Mouse (Mus musculus): ENCODE measurements at regions not wholly inside any gene's neighbourhood (a gene's known extent, or its start where the extent isn't known, plus 50 kb on each side); places are given as distances from the start of the nearest gene placed in this dataset.

DNA sequence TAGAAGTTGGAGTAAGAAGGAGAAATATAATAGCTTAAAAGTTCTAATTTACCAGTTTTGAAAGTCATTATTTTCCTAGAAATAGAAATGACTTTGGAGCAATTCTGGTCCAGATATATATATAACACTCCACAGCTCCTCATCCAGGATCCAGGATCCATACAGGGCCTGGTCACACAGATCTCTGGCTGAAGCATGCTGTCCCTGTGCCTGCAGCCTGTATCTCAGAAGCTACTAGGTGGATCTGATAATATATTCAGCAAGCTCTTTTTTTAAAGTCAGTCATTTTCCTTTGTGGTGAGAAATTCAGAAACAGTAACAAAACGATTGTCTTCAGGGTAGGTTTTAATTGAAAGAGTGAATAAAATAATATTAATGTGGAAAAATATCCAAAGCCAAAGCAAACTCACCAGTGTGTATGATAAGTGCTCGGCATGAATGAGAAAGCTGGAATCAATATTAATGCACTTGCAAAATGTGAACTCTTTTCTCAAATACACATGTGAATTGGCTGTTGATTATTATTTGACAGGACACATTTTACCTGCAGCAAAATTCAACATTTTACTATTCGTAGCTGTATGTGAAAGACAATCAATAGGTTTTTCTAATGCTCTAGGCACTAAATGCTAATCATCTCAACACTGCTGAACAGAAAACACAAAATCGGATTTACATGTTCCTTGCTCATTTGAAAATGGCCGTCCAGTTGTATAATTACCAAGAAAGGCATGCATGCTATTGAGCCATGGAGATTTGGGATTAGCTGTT lies 288.1 kb upstream of the Cxadr start:
- DNase-seq: no peak

DNA sequence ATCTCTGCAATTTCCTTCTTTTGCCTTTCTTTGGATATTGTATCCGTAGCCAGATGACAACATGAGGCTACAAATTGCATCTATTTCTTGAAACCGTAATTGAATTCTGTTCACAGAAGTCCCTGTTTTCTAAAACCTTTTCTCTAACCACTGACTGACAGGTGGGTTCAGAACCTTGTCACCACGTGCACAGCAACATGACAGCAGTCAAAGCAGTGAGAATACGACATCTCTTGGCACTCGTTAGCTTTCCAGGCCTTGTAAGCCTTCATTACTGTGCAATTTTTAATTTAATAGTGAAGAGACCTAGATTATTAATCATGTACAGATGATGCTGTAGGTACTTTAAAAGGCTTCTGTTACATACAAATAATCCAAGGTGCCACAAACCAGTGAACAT lies 297.3 kb upstream of the Cxadr start:
- no peak for DNase-seq

DNA sequence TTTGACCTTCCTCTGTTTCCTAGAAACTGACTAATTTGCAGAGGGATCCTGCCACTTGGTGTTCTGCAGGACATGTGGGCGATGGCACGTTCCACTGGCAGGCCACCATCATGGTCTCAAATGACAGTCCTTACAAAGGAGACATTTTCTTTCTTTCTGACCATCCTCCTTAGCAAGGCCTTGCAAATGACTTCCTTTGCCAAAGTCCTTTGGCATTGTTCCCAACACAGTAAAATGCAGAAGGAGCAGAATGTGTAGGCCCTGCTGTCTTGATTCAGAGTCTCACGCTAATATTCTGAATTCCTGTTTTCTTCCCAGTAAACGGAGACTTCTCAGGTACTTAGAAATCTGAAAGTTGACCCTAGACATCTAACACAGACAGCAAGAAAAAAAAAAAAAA lies 308.3 kb upstream of the Cxadr start:
- DNase-seq: no peak

- DNase-seq: no peak
Observed at GRCm38 (mm10) chr16:77989791-77990325, 311.4 kb upstream of the Cxadr start.

GRCm38 (mm10) chr16:77989139-77989538 lies 312.1 kb upstream of the Cxadr start:
- no peak for DNase-seq

- no peak for DNase-seq
Observed at GRCm38 (mm10) chr16:77986884-77987529, 314.3 kb upstream of the Cxadr start.

GRCm38 (mm10) chr16:77948785-77949184 lies 346.9 kb upstream of the Gm11146 start:
- DNase-seq: no peak

DNA sequence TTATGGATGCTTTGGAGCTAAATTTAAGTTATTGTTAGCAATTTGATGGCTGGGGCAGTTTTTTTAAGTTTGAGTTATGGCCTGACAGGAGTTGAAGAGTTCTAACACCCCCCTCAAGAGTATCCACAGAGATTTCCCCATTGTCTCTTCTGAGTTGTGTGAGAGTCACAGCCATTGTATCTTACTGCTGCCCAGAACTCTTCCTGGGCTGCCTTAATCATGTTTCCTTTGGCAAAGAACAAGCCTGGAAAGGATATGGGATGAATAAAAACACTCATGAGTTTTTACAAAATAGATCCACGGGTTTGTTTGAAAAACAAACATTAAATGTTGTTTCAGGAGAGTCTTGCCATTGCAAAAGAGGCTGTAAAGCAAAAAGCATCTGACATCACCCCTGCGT lies 343.5 kb upstream of the Gm11146 start:
- no peak for DNase-seq

GRCm38 (mm10) chr16:77931025-77931723 lies 329.3 kb upstream of the Gm11146 start:
- no peak for DNase-seq

- DNase-seq: no peak
Observed at GRCm38 (mm10) chr16:77914160-77915070, 312.5 kb upstream of the Gm11146 start.

- DNase-seq: no peak
Observed at GRCm38 (mm10) chr16:77894247-77894646, 292.4 kb upstream of the Gm11146 start.

- no peak for DNase-seq
Observed at GRCm38 (mm10) chr16:77893690-77894089, 291.8 kb upstream of the Gm11146 start.

DNA sequence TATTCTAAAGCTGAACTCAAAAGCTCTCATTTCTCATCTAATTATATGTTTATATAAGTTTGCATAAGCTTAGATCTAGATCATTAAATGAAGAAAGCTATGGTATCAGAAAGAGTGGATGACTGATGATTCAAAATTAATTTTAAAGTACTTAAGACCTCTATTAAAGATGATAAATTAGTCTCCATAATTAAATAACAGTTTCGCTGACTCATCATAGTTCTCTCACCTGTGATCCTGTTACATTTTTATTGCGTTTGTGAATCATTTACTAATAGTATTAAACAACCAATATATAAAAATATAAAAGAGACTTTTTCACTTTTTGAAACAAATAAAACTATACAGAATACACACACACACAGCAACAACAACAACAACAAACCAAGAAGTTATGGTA lies 290.8 kb upstream of the Gm11146 start:
- DNase-seq: no peak

DNA sequence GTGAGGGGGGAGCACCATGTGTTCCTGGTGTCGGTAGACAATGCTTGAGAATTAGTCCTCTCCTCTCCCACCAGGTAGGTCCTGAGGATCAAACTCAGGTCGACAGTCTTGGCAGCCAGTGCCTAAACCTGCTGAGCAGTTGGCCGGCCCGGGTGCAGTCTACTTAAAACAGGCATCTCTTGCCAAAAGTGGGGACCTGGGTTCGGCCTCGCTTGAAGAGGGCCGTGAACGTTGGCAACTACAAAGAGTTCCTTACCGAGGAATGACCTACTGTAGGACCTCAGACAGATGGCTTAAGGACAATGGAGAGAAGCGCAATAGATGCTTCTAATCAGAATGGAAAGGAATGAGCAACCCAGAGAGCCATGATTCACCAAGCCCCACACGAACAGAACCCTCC lies 287.5 kb upstream of the Gm11146 start:
- no peak for DNase-seq

- no peak for DNase-seq
Observed at GRCm38 (mm10) chr16:77885060-77885679, 283.3 kb upstream of the Gm11146 start.

DNA sequence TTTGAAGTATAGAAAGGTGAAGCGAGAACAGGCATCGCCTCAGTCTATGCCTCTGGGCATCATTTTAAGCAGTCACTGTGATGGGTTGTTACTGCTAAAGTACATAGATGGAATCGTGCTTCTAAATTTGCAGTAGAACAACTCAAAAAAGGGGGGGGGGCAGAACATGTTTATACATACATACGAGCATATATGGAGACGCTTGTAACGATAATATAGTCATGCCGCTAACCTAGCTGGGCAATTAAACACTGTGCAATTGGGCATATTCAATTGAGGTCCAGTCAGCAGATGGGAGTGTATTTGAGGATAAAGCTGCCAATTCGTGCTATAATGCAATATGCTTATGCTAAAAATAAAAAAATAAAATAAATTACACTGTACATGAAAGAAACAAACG lies 282.6 kb upstream of the Gm11146 start:
- no peak for DNase-seq

- no peak for DNase-seq
Observed at GRCm38 (mm10) chr16:77877006-77877405, 275.1 kb upstream of the Gm11146 start.

GRCm38 (mm10) chr16:77863246-77863645 lies 261.4 kb upstream of the Gm11146 start:
- DNase-seq: no peak

- no peak for DNase-seq
Observed at GRCm38 (mm10) chr16:77852066-77852781, 250.3 kb upstream of the Gm11146 start.

DNA sequence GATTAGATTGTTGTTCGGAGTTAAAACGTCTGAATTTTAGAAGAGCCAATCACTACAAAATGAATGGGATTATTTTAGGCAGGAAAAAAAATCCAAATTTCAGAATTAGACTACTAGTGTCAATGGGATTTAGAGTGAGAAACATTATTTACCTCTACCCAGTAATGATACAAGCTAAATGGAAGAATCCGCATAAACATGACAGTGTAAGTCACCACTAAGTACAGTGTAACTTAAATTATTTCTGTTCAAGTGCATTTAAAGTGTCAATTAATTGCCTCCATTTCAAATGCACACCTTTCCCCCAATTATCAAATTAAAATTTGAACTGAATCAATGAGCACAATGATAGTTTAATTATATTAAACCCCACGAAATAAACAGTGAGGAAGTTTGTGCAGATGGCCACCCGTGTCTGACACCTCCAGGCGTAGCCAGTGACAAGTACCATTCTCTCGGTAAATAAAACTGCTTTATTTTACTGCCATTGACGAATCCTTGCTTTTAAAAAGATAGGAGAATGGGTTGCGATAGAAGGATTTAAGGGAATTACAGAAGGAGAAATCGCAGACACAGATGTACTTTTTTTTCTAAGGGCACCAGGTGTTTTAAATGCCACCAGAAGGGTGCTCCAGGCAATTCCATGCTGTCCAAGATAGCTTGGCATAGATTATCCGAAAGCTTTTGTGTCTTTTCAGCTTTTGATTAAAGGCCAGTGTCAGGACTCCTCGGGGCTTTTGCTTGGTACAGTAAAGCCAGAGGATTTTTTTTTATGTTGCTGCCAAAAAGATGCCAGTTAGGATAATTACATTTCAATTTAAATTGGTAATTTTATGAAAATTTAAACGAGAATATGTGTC lies 249.5 kb upstream of the Gm11146 start:
- DNase-seq: no peak
